Mouse (Mus musculus): ENCODE data around the gene Dgkd. TPM values are rescaled to one million over a fixed set of nuclear protein-coding genes. Genes with fewer than 3 reads are reported as not detected.
A peak's percentile ranks its signal among the peaks of the same experiment; 100 is the strongest.

Dgkd gene
- total and polyA plus RNA-seq, 3 experiments: 29.5 to 135 (median 39.5) TPM

DNA sequence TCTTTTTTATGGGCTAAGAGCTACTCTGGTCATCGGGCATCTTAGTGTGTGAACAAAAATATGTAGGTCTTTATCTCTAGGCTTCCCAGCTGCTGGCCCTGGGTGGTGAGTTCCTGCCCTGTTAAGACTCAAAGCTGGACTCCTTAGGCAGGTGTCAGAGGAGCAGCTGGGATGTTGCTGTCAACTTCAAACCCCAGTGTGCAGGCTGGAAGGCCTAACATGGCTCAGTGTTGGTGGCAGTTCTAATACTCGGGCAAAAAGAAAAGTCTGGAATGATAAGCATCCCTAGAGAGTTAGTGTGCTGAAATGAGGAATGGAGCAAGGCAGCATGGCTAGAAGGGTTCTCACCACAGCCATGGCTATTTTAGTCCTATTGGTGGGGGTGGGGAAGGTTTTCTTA is 27.8 kb downstream of the Dgkd start (continued):
- TF ChIP-seq ZMIZ1 (IDR thresholded peaks at IDR 0.05; ENCODE audit: low read depth, low read length): no peak
- no peak for TF ChIP-seq KAT2A (conservative IDR thresholded peaks at IDR 0.05; ENCODE audit: low read depth, low read length)

DNA sequence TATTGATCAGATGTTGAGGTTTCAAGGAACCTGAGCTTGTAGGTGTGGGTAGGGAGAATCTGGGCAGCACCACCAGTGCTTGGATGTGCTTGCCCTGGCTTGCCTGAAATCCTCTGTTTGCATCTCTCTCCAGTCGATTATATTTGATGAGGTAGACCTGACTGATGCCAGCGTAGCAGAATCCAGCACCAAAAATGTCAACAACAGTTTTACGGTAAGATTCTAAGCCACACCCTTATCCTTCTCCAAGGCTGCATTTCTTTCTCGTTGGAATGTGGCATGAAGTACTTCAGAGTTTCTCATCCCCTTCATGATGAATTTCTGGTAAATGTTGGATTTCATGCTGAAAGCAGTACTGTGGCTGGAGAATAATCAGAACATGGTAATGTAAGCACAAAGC is 28.6 kb downstream of the Dgkd start:
- Histone ChIP-seq H3K4me3 (ENCODE audit: control insufficient read depth in 1 of 2, insufficient read depth in 1 of 2, low read depth in 2 of 2, low read length in 2 of 2) (no peak overlapping the region), H3K9ac (ENCODE audit: control insufficient read depth, low read depth, low read length, poor library complexity, severe bottlenecking) (no peak overlapping the region), H3K27me3 (ENCODE audit: control insufficient read depth in 1 of 2, insufficient read depth in 2 of 2, low read length in 2 of 2) (no peaks in the 10 kb centered on the region), H3K4me1 (ENCODE audit: control insufficient read depth in 1 of 2, insufficient read depth in 2 of 2, low read length in 2 of 2) (peaks cover 11 to 31% of the 10 kb centered on the region in 2 experiments), H3K27ac (ENCODE audit: control insufficient read depth, low read depth, low read length) (no peak overlapping the region), H3K9me3 (replicated peaks; ENCODE audit: insufficient read depth, low read length) (no peaks in the 10 kb centered on the region), H3K36me3 (ENCODE audit: control insufficient read depth in 1 of 2, insufficient read depth in 2 of 2, low read length in 2 of 2) (peaks cover 13 to 41% of the 10 kb centered on the region in 2 experiments), H3K79me2 (ENCODE audit: control insufficient read depth, insufficient read depth, low read length, poor library complexity) (peaks cover 29% of the 10 kb centered on the region)
- TF ChIP-seq NRF1 (IDR thresholded peaks at IDR 0.05; ENCODE audit: insufficient read depth, low read depth, low read length, poor library complexity, severe bottlenecking) (no peak), RAD21 (IDR thresholded peaks at IDR 0.05; ENCODE audit: low read depth, low read length) (no peak), ZNF384 (IDR thresholded peaks at IDR 0.05; ENCODE audit: low read depth, low read length) (no peak), SIN3A (IDR thresholded peaks at IDR 0.05; ENCODE audit: low read length) (no peak), ZC3H11A (IDR thresholded peaks at IDR 0.05; ENCODE audit: low read depth, low read length) (no peak), MEF2A (IDR thresholded peaks at IDR 0.05; ENCODE audit: extremely low read depth, insufficient replicate concordance, low read depth, low read length, poor library complexity, severe bottlenecking) (no peak), E2F4 (IDR thresholded peaks at IDR 0.05; ENCODE audit: borderline replicate concordance, low read depth, low read length) (no peak), USF1 (IDR thresholded peaks at IDR 0.05; ENCODE audit: low read depth, low read length) (no peak), POLR2A (IDR thresholded peaks at IDR 0.05; ENCODE audit: control insufficient read depth in 1 of 2, insufficient read depth in 1 of 2, low read depth in 1 of 2, low read length in 2 of 2, poor library complexity in 1 of 2) (no peak), POLR2AphosphoS5 (IDR thresholded peaks at IDR 0.05; ENCODE audit: borderline replicate concordance, low read depth, low read length) (no peak)
- DNase-seq (ENCODE audit: low read depth, low spot score): no peak

- H3K36me3 ChIP-seq (ENCODE audit: control insufficient read depth in 1 of 2, insufficient read depth in 2 of 2, low read length in 2 of 2): peaks cover 13 to 33% of the 10 kb centered on the region in 2 experiments
- TF ChIP-seq CHD2 (IDR thresholded peaks at IDR 0.05; ENCODE audit: low read length): no peak
- TF ChIP-seq RCOR1 (IDR thresholded peaks at IDR 0.05; ENCODE audit: low read depth, low read length): no peak
- no peak for TF ChIP-seq MXI1 (IDR thresholded peaks at IDR 0.05; ENCODE audit: low read depth, low read length)
- TF ChIP-seq UBTF (IDR thresholded peaks at IDR 0.05; ENCODE audit: borderline replicate concordance, insufficient read depth, low read depth, low read length): no peak
- no peak for TF ChIP-seq MYB (IDR thresholded peaks at IDR 0.05; ENCODE audit: low read depth, low read length)
- no peak for TF ChIP-seq ZKSCAN1 (IDR thresholded peaks at IDR 0.05; ENCODE audit: low read depth, low read length)
- no peak for TF ChIP-seq BHLHE40 (IDR thresholded peaks at IDR 0.05; ENCODE audit: borderline replicate concordance, low read depth, low read length)
- TF ChIP-seq USF2 (IDR thresholded peaks at IDR 0.05; ENCODE audit: borderline replicate concordance in 1 of 2, insufficient read depth in 1 of 2, low read depth in 1 of 2, low read length in 2 of 2): no peak
- no peak for TF ChIP-seq MAFK (IDR thresholded peaks at IDR 0.05; ENCODE audit: borderline replicate concordance, low read depth, low read length)
- no peak for TF ChIP-seq MYC (IDR thresholded peaks at IDR 0.05; ENCODE audit: low read depth, low read length)
- TF ChIP-seq TAL1 (IDR thresholded peaks at IDR 0.05; ENCODE audit: low read length): no peak
- TF ChIP-seq GABPA (IDR thresholded peaks at IDR 0.05; ENCODE audit: low read depth, low read length): no peak
- no peak for TF ChIP-seq CTCF (IDR thresholded peaks at IDR 0.05 in 2 of 3, conservative IDR thresholded peaks at IDR 0.05 in 1 of 3; ENCODE audit: control insufficient read depth in 1 of 3, insufficient read depth in 1 of 3, low read depth in 2 of 3, low read length in 3 of 3, poor library complexity in 1 of 3, severe bottlenecking in 1 of 3)
- TF ChIP-seq ZNF384 (IDR thresholded peaks at IDR 0.05; ENCODE audit: low read depth, low read length): peak; percentile 95
- TF ChIP-seq NELFE (IDR thresholded peaks at IDR 0.05; ENCODE audit: low read depth, low read length): no peak
- peak; percentile 53; the same call in 1 of the 2 replicates for TF ChIP-seq GATA1 (IDR thresholded peaks at IDR 0.05; ENCODE audit: low read depth, low read length)
- no peak for TF ChIP-seq JUND (IDR thresholded peaks at IDR 0.05; ENCODE audit: low read depth, low read length)
- peak; percentile 47; the same call in 1 of the 2 replicates for TF ChIP-seq ETS1 (IDR thresholded peaks at IDR 0.05; ENCODE audit: low read depth, low read length)
- no peak for TF ChIP-seq NRF1 (IDR thresholded peaks at IDR 0.05; ENCODE audit: insufficient read depth, low read depth, low read length, poor library complexity, severe bottlenecking)
Observed at GRCm38 (mm10) chr1:87882554-87882953, 29.5 kb downstream of the Dgkd start.

More at GRCm38 (mm10) chr1:87882554-87882953, 29.5 kb downstream of the Dgkd start:
- Histone ChIP-seq H3K4me1 (ENCODE audit: control insufficient read depth in 1 of 2, insufficient read depth in 2 of 2, low read length in 2 of 2) (peaks cover 10 to 26% of the 10 kb centered on the region in 2 experiments), H3K4me3 (ENCODE audit: control insufficient read depth in 1 of 2, insufficient read depth in 1 of 2, low read depth in 2 of 2, low read length in 2 of 2) (no peak overlapping the region), H3K9me3 (replicated peaks; ENCODE audit: insufficient read depth, low read length) (no peaks in the 10 kb centered on the region), H3K79me2 (ENCODE audit: control insufficient read depth, insufficient read depth, low read length, poor library complexity) (peaks cover 24% of the 10 kb centered on the region), H3K27ac (ENCODE audit: control insufficient read depth, low read depth, low read length) (no peak overlapping the region), H3K27me3 (ENCODE audit: control insufficient read depth in 1 of 2, insufficient read depth in 2 of 2, low read length in 2 of 2) (no peaks in the 10 kb centered on the region), H3K9ac (ENCODE audit: control insufficient read depth, low read depth, low read length, poor library complexity, severe bottlenecking) (no peak overlapping the region)
- peak; percentile 30 for DNase-seq (ENCODE audit: low read depth, low spot score)

Measured in MEL (cell line).